Mouse (Mus musculus) megakaryocyte progenitor cell, adult 5-6 weeks (primary cell): Measurements from ENCODE around the gene Dmkn. TPM values are rescaled to one million over a fixed set of nuclear protein-coding genes. Genes with fewer than 3 reads are reported as not detected.
"Not testable (repeated sequence)": the region's sequence is repeated elsewhere in the genome, so short reads cannot be mapped to it uniquely, and the experiment has no call there.

Source experiments
- ATAC-seq: replicated peaks from 2 replicates; pipeline ENCODE4 v1.8.0; 2016; ENCODE audit warnings: mild to moderate bottlenecking, moderate TSS enrichment, inconsistent platforms; ENCODE audit not compliant: poor library complexity
- total RNA-seq, 2 experiments: library from RNA; stranded (forward) in 1 of 2; stranded (reverse) in 1 of 2; fragments of 157-497, 149-512 nt in 1 of 2; fragments of 200-1000 nt in 1 of 2; gene quantifications; 2 replicates each; pipeline versions ENCODE4 v1.2.3 to v1.2.4; 2015 to 2017

Dmkn gene
- total RNA-seq (2015) (81.7 and 87.4 TPM in 2 replicates), total RNA-seq (2017) (95.3 and 119 TPM in 2 replicates)

GRCm38 (mm10) chr7:30763456-30763855, at the start of gene Dmkn:
TSS of gene Dmkn (plus strand) at chr7:30763756.
- ATAC-seq: no peak

- ATAC-seq: peak; percentile 96
Measured at GRCm38 (mm10) chr7:30717006-30717715, 46.4 kb upstream of the Dmkn start.

DNA sequence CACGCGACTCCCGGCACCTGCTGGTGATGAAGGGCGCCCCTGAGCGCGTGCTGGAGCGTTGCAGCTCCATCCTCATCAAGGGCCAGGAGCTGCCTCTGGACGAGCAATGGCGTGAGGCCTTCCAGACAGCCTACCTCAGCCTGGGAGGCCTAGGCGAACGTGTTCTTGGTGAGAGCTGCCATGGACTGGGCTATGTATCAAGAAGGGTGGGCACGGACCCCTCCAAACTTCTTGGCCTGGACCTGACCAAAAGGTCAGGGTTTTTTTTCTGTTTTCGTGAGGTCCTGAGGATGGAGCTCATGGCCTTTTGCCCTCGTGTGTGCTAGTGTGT, 45.9 kb upstream of the Dmkn start:
- ATAC-seq: no peak

DNA sequence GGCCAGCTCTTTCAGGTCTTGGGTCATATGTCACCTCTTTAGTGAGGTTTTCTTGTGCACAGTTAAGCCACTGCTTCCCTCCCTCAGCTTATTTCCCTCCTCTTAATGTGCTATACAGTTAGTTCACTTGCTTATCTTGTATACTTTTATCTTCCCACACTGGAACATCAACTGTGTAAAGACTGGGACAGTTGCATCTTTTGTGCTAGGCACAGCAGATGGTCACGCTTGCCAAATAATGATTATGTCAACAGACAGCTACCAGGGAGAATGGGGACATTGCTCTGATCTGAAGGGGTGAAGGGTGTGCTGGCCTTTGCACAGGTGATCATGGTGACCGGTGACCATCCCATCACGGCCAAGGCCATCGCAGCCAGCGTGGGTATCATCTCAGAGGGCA, 43.9 kb upstream of the Dmkn start:
- ATAC-seq: no peak

DNA sequence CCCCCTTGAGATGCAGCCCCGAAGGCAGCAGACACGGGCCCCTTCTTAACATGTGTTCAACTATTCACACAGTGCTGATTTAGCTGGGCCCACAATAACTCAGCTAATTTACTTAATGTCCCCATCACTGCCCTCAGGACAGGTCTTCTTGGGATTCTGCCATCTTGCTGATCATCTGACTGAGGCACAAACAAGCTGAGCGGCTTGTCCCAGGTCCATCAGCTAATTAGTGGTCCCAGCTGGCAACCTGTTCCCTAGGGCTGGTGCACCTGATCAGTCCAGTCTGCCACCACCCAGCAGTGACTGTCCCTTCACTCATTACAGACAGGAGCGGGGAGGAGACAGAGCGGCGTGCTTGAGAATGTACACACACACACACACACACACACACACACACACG, 42.3 kb upstream of the Dmkn start:
- ATAC-seq: no peak

- no peak for ATAC-seq
Measured at GRCm38 (mm10) chr7:30723274-30723953, 40.1 kb upstream of the Dmkn start.

- no peak for ATAC-seq
Measured at GRCm38 (mm10) chr7:30728214-30728613, 35.3 kb upstream of the Dmkn start.

- no peak for ATAC-seq
Measured at GRCm38 (mm10) chr7:30728739-30729395, 34.7 kb upstream of the Dmkn start.

GRCm38 (mm10) chr7:30729396-30730063, 34.0 kb upstream of the Dmkn start, which contains the start of gene Tmem147:
TSS of gene Tmem147 (minus strand) at chr7:30729540.
- ATAC-seq: peak; percentile 87

GRCm38 (mm10) chr7:30730064-30730722, 33.4 kb upstream of the Dmkn start:
- ATAC-seq: not testable (repeated sequence)

DNA sequence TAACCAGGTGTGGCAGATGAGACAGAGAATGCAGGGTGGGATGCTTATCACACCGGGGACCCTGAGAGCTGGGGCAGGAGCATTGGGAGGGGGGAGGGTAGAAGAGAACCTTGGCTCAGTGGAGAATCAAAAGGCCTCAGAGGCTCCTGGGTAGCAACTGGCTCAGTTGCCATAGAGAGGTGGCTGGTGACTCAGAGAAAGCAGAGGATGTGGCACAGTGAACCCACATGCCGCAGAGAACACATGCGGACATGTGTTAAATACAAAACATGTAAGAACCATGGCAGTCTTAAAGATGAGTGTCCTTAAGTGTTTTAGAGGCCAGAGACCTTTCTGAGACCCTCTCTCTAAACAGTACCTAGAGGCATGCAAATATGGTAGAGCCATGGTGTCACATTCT, 27.3 kb upstream of the Dmkn start:
- ATAC-seq: no peak

DNA sequence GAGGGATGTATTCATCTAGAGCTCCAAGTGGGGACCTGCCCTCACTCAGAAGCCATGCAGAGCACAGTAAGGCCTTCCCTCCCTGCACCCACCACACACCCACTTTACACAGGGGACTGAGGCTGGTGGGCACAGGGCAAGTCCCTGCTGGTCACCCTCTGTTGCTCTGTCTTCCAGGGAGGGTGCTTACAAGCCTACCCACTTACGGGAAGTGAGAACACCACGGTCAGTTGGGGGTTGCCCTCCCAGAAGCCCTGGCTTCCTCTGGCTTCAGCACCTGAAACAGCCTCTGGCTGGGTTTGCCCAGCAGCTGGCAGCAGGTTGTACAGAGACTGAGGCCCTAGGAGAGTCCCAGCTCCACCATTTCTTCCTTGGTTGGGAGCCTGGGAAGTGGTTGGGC, 21.0 kb upstream of the Dmkn start:
- ATAC-seq: peak; percentile 64

DNA sequence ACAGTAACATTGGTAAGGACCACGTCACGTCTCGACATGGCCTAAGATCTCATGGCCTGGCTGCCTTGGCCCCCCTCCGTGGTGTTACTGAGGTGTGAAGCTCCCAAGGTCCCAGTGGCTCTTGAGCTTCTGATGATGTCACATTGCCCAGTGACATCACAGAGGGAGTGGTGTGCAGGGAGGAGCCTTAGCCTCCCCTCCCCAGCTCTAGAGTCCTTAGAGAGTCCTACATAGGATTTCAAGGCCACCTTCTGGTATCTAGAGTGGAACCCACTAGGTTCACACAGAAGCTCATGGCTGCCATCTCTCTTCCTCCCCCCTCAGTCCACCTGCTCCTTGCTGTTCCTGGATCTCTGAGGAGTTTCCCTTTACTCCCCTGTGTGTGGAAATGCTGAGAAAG, 19.9 kb upstream of the Dmkn start, which contains the start of gene Gapdhs:
Gene Gapdhs (minus strand): TSS at position 65 of the 400 bp plus-strand sequence.
- 0 out of 2 replicates have a peak, but pooled peaks have one; percentile 14 for ATAC-seq

DNA sequence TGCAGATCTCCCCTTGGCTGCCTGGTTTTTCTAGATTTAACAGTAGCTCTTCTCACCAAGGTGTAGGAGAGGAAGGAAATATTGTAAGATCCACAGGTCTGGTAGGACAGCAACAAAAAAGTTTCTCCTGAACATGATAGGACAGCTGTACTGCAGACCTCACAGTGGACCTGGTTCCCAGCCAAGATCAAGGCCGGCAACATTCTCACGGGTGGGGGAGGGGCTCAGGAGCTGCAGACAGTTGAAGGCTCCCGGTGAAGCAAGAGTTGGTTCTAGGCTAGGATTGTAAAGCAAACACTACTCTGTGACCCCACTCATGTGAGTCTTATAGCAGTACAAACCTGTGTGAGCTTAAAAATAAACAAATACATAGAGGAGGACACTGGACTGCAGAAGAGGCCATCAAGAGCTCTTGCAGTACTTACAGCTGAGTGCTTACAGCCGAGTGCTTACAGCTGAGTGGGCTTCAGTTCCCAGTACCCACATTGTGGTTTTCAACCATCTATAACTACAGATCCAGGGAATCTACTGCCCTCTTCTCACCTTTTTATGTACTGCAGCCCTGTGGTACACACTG, 19.4 kb upstream of the Dmkn start:
- ATAC-seq: peak; percentile 51

DNA sequence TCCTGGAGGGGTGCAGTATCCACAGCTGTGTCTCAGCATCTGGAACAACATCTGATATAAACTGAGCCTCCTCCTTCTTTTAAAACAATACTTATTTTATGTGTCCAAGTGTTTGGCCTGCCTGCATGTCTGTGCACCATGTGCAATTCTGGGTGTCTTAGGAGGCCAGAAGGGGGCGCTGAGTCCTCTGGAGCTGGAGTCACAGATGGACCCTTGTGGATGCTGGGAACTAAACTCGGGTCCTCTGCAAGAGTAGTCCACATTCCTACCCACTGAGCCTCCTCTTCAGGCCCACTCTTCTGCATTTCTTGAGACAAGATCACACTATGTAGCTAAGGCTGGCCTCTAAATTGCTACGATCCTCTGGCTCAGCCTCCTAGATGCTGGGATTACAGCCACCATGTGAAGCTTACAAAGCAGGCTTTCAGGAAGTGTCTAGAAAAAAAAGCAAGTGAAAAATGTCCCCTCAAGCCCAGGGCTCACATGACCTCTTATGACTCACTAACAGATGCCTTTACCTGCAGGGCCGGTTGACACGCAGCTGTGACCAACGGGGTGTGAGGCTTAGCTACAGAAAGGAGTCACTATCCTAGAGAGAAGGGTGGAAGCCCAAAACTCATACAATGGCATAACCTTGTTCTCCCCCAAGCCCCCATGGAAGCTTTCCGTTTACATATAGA, 15.9 kb upstream of the Dmkn start:
- no peak for ATAC-seq

DNA sequence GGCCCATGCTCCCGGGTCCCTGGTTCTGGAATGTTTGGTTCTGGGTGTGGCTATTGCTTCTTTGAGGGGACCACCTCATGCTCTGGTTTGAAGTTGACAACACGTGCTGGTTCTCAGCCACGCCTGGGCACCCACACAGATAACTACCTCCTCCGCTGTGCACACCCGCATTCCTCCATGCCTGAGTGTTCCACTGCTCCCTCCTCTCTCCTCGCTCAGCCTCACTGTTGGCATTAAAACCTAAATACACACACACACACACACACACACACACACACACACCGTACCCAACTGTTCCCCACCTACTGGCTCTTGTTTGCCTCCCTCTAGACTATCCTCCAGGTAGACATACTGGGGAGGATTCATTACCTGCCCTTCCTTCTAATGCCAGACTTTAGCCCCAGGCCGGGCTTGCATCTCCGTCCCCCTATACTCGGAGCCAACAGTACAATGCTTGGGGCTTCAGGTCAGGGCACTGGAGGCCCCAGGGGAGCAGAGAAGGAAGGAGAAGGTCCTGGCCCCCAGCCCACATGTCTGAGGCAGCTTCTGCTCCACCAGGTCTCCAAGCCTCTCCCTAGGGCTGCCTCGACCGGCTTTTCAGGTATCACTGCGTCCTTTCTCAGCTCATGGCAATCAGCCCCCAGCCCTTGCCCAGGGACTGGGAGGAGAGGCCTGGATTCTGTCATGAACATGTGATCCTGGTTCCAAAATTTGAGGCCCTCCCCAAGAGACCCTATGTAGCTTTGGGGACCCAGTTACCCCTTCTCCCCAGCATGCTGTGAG, 13.5 kb upstream of the Dmkn start:
- no peak for ATAC-seq

- no peak for ATAC-seq
Measured at GRCm38 (mm10) chr7:30751086-30751669, 12.4 kb upstream of the Dmkn start, which contains the start of gene Sbsn. TSS of gene Sbsn (plus strand) at chr7:30751471.

DNA sequence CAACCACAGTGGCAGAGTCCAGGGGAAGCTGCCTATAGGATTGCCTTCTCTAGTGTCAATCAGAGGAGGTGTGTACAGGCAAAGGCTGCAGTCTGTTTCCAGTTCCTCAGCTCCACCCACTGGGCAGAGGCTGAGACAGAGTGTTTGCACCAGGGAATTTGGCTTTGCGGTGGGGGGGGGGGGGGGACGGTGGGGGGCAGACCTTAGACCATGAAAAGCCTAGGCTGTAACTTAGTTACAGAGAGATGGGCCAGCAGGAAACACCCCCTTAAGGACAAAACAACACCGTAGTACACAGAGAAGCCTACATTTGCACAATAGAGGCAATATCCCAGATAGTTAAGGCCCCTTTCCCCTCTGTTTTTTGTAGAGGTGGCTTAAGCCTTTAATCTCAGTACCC, 6.6 kb upstream of the Dmkn start:
- no peak for ATAC-seq

DNA sequence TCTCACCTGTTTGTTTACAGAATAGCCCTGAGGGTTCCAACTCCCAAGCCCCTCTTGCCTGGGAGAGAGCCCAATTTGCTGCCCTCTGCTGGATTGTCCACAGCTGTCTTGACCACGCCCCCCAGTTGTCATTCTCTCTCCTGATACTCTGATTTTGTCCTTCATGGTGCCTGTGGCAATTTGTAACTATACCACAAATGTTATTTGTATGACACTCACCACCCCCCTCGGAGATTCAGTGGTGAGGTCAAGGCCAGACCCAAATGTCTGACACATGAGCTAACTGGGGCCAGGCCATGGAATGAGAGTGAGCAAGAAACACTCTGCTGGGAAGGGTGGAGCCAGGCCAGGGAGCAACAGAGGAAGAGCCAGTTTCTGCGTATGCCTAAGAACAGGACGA, 4.7 kb upstream of the Dmkn start:
- ATAC-seq: peak; percentile 38; the same call in 1 of the 2 replicates
